Mouse (Mus musculus): ENCODE measurements at regions not wholly inside any gene's neighbourhood (a gene's known extent, or its start where the extent isn't known, plus 50 kb on each side); places are given as distances from the start of the nearest gene placed in this dataset.

DNA sequence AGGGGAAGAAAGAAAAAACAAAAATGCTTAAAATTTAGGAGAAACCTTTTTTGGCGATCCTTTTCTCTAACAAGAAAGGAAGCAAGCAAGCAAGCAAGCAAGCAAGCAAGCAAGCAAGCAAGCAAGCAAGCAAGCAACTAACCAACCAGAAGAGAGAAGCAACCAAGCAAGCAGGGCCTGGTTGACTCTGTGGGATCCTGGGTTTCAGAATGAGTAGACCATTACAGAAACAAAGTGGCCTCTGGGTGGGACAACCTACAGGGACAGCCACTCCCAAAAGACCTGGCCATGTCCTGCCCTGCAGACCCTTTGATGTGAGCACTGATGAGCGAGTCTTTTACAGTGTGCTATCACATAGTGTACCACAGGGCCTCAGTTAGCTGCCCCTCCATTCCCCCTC is 211.6 kb downstream of the 4933412E24Rik start:
- no peak for ATAC-seq (replicated peaks; ENCODE audit: extremely low read depth, insufficient read depth, low FRiP score)
- 88% methylated on average over 2 of the region's 2 CpGs for WGBS

DNA sequence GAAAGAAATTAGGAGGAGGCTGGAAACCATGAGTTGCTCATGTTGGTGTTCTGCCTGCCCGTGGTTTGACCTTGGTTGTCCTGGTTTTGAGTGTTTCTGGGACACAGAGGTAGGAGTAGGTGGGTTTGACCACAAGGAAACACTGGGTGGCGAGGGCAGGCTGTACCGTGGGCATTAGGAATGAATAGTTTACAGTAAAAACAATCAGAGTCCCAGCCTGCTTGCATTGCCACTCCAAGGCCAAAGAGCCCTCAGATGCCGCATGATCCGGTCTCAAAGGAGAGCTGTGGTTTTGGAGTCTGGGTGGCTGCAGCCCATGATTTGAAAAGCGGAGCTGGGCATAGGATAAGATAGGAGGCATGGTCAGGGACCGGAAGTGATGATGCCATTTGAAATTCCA is 212.0 kb downstream of the 4933412E24Rik start:
- 74% methylated on average over 7 of the region's 7 CpGs for WGBS

More for the DNA sequence above, 211.6 kb downstream of the 4933412E24Rik start:
- H3K4me1 ChIP-seq (ENCODE audit: control insufficient read depth, insufficient read depth, low read length): no peaks in the 10 kb centered on the region
- no peak overlapping the region for H3K4me2 ChIP-seq (ENCODE audit: low read depth, low read length)
- no peaks in the 10 kb centered on the region for H3K36me3 ChIP-seq (ENCODE audit: control insufficient read depth, insufficient read depth)
- H3K9ac ChIP-seq (ENCODE audit: low read length): no peak overlapping the region
- no peaks in the 10 kb centered on the region for H3K27me3 ChIP-seq (ENCODE audit: control insufficient read depth, insufficient read depth, low read length)
- H3K4me3 ChIP-seq (ENCODE audit: low read length): no peak overlapping the region
- H3K9me3 ChIP-seq (replicated peaks; ENCODE audit: control insufficient read depth, low read length): peaks cover 4% of the 10 kb centered on the region
- no peak overlapping the region for H3K27ac ChIP-seq (ENCODE audit: low read length)

DNA sequence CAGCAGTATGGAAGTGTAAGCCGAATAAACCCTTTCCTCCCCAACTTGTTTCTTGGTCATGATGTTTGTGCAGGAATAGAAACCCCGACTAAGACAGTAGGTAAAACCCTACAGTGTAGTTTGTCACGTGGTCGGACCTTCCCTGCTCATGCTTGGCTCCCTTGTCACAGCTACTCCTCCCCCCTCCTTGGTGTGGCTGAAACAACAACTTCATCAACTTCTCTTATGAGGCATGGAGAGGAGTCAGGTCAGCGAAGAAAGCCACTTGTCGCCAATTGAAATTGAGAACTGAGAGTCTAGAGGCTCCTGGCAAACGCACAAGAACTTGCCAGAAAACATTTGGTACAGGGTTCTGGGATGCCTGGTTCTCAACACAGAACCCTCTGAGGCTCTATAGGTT is 214.1 kb downstream of the 4933412E24Rik start:
- ATAC-seq (replicated peaks; ENCODE audit: extremely low read depth, insufficient read depth, low FRiP score): no peak
- Histone ChIP-seq H3K9ac (ENCODE audit: low read length) (no peak overlapping the region), H3K4me1 (ENCODE audit: control insufficient read depth, insufficient read depth, low read length) (no peaks in the 10 kb centered on the region), H3K9me3 (replicated peaks; ENCODE audit: control insufficient read depth, low read length) (no peaks in the 10 kb centered on the region), H3K36me3 (ENCODE audit: control insufficient read depth, insufficient read depth) (no peaks in the 10 kb centered on the region), H3K4me2 (ENCODE audit: low read depth, low read length) (no peak overlapping the region), H3K27ac (ENCODE audit: low read length) (no peak overlapping the region), H3K27me3 (ENCODE audit: control insufficient read depth, insufficient read depth, low read length) (no peaks in the 10 kb centered on the region), H3K4me3 (ENCODE audit: low read length) (no peak overlapping the region)
- WGBS: 77% methylated on average over 6 of the region's 7 CpGs

More for the DNA sequence above, 212.0 kb downstream of the 4933412E24Rik start:
- Histone ChIP-seq H3K4me1 (ENCODE audit: control insufficient read depth, insufficient read depth, low read length) (no peaks in the 10 kb centered on the region), H3K27ac (ENCODE audit: low read length) (no peak overlapping the region), H3K27me3 (ENCODE audit: control insufficient read depth, insufficient read depth, low read length) (no peaks in the 10 kb centered on the region), H3K4me2 (ENCODE audit: low read depth, low read length) (no peak overlapping the region), H3K9ac (ENCODE audit: low read length) (no peak overlapping the region), H3K9me3 (replicated peaks; ENCODE audit: control insufficient read depth, low read length) (no peaks in the 10 kb centered on the region), H3K4me3 (ENCODE audit: low read length) (no peak overlapping the region), H3K36me3 (ENCODE audit: control insufficient read depth, insufficient read depth) (no peaks in the 10 kb centered on the region)
- ATAC-seq (replicated peaks; ENCODE audit: extremely low read depth, insufficient read depth, low FRiP score): no peak

DNA sequence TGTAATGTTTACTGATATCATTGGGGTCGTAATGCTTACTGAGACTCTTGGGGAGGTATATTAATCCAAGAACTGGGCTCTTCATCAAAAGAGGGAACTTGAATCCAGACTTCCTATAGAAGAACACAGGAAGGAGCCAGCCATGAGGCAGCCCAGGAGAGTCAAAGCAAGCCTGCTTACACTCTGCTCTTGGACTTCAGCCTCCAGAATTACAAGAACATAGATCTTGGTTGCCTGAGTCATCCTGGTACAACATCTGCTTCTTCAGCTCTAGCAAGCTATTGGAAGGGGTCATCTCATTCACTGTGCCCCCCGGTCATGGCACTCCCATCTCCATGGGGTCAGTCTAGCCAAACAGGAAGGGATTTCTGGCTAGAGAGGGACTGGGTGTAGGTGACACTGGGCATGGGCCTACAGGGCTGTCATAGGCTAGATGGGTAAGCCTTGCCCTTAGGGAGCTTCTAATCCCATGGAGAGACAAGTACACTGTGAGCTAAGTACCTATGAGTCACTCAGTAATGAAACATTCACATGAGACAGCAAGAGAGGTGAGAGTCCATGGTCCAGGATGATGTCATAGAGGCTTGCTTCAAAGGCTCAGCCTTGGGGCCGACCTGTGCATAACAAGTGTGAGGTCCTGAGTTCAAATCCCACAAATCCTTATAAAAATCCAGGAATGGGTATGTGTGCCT is 217.1 kb downstream of the 4933412E24Rik start:
- Histone ChIP-seq H3K4me2 (ENCODE audit: low read depth, low read length) (no peak overlapping the region), H3K4me1 (ENCODE audit: control insufficient read depth, insufficient read depth, low read length) (peaks cover 15% of the 10 kb centered on the region), H3K9ac (ENCODE audit: low read length) (no peak overlapping the region), H3K36me3 (ENCODE audit: control insufficient read depth, insufficient read depth) (no peaks in the 10 kb centered on the region), H3K9me3 (replicated peaks; ENCODE audit: control insufficient read depth, low read length) (no peaks in the 10 kb centered on the region), H3K27ac (ENCODE audit: low read length) (no peak overlapping the region), H3K4me3 (ENCODE audit: low read length) (no peak overlapping the region), H3K27me3 (ENCODE audit: control insufficient read depth, insufficient read depth, low read length) (no peaks in the 10 kb centered on the region)
- ATAC-seq (replicated peaks; ENCODE audit: extremely low read depth, insufficient read depth, low FRiP score): no peak
- WGBS: 83% methylated on average over 3 of the region's 3 CpGs

DNA sequence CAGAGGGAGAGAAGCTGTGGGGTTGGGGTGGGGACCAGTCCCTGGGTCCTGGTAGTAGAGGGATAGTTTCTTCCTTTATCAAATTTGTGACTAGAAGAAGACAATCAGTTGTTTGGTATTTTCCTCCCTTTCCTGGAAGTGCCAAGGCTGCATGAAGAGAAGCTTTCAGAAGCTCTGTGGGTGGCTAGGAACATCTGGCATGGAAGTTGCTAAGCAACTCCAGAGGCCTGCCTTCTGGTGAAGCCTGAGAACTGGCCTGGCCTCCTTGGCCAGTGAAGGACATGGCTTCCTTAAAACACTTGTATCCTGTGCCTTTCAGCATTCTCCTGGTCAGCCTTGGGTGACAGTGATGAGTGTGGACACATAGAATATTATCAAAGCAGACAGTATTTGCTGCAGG is 217.9 kb downstream of the 4933412E24Rik start:
- no peak overlapping the region for H3K4me2 ChIP-seq (ENCODE audit: low read depth, low read length)
- peaks cover 15% of the 10 kb centered on the region for H3K4me1 ChIP-seq (ENCODE audit: control insufficient read depth, insufficient read depth, low read length)
- H3K27me3 ChIP-seq (ENCODE audit: control insufficient read depth, insufficient read depth, low read length): no peaks in the 10 kb centered on the region
- H3K27ac ChIP-seq (ENCODE audit: low read length): no peak overlapping the region
- no peaks in the 10 kb centered on the region for H3K9me3 ChIP-seq (replicated peaks; ENCODE audit: control insufficient read depth, low read length)
- H3K4me3 ChIP-seq (ENCODE audit: low read length): no peak overlapping the region
- H3K36me3 ChIP-seq (ENCODE audit: control insufficient read depth, insufficient read depth): no peaks in the 10 kb centered on the region
- no peak overlapping the region for H3K9ac ChIP-seq (ENCODE audit: low read length)
- no peak for ATAC-seq (replicated peaks; ENCODE audit: extremely low read depth, insufficient read depth, low FRiP score)

DNA sequence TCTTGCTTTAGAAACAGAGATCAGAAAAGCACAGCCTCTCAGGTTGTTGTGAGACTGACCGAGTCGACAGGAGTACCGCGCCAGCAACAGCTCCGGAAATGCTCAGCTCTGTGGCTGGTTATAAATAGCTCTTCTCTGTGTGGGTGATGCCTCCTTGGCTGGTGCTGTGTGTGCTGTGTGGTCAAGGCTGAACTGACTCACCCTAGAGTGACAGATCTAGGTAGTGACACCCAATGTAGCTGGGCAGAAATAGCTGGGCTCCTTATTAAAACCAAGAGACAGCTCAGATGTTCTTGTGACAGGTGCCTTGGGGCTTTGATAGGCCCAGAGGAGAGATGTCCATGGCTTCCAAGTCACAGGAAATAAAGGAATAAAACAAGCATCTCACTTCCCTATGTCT is 220.7 kb downstream of the 4933412E24Rik start:
- H3K36me3 ChIP-seq (ENCODE audit: control insufficient read depth, insufficient read depth): no peaks in the 10 kb centered on the region
- H3K4me3 ChIP-seq (ENCODE audit: low read length): 0 out of 2 replicates have a peak overlapping the region, but pooled peaks have one; percentile 9
- 23% methylated on average over 5 of the region's 5 CpGs for WGBS
- H3K4me2 ChIP-seq (ENCODE audit: low read depth, low read length): peak overlapping the region; percentile 44
- H3K27me3 ChIP-seq (ENCODE audit: control insufficient read depth, insufficient read depth, low read length): no peaks in the 10 kb centered on the region
- H3K9me3 ChIP-seq (replicated peaks; ENCODE audit: control insufficient read depth, low read length): no peaks in the 10 kb centered on the region
- H3K9ac ChIP-seq (ENCODE audit: low read length): peak overlapping the region; percentile 28; the same call in 1 of the 2 replicates
- peak; percentile 91 for ATAC-seq (replicated peaks; ENCODE audit: extremely low read depth, insufficient read depth, low FRiP score)
- peak overlapping the region; percentile 56 for H3K27ac ChIP-seq (ENCODE audit: low read length)
- H3K4me1 ChIP-seq (ENCODE audit: control insufficient read depth, insufficient read depth, low read length): peaks cover 15% of the 10 kb centered on the region

DNA sequence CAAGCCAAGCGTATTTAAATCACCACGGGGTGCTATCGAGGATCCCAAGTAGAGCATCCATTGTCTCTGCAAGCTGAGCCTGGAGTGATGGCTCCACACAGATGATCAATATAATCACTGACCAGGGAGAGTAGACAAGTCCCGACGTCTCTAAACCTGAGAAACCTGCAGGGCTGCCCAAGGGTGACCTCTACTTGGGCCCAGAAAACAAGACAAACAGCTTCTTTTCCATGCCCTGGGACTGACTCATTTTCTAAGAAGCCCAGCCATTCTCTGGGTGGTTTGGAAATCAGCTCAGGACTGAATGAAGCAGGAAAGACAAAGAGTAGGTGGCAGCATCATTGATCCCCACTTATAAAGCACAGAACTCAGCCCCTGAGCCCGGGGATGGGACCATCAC is 221.5 kb downstream of the 4933412E24Rik start:
- Histone ChIP-seq H3K27me3 (ENCODE audit: control insufficient read depth, insufficient read depth, low read length) (no peaks in the 10 kb centered on the region), H3K4me3 (ENCODE audit: low read length) (no peak overlapping the region), H3K9me3 (replicated peaks; ENCODE audit: control insufficient read depth, low read length) (no peaks in the 10 kb centered on the region), H3K36me3 (ENCODE audit: control insufficient read depth, insufficient read depth) (no peaks in the 10 kb centered on the region), H3K4me1 (ENCODE audit: control insufficient read depth, insufficient read depth, low read length) (peaks cover 15% of the 10 kb centered on the region), H3K4me2 (ENCODE audit: low read depth, low read length) (no peak overlapping the region), H3K27ac (ENCODE audit: low read length) (no peak overlapping the region), H3K9ac (ENCODE audit: low read length) (no peak overlapping the region)
- WGBS: 92% methylated on average over 6 of the region's 6 CpGs
- no peak for ATAC-seq (replicated peaks; ENCODE audit: extremely low read depth, insufficient read depth, low FRiP score)

DNA sequence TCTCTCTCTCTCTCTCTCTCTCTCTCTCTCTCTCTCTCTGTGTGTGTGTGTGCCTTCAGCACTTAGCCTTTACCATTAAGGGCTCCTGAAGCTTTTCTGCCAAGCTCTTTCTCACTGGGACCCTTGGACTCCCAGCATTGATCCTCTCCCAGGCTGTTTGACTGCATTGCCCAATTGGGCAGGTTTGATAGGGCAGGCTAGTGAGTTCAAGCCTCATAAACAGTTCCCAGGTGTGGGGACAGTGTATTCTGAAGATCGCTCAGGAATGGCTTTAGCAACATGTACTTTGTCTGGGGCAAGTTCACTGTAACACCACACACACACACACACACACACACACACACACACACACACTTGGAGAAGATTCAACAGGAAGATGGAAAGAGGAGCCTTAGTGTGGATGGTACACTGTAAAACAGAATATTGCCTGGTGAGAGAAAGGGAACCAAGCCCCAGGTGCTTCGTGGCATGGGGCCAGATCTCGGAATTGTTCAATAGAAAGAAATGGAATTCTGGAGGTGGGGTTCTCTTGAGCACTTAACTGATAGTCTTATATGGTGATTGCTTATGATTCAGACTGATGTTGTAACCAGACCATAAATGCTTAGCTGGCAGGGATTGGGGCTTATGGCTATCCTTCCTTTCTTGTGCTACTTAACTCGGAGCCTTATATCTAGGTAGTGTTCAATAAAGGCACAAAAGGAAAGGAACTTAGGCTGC is 229.5 kb downstream of the 4933412E24Rik start:
- H3K4me1 ChIP-seq (ENCODE audit: control insufficient read depth, insufficient read depth, low read length): peaks cover 15% of the 10 kb centered on the region
- 74% methylated on average over 4 of the region's 4 CpGs for WGBS
- H3K9ac ChIP-seq (ENCODE audit: low read length): no peak overlapping the region
- no peak overlapping the region for H3K27ac ChIP-seq (ENCODE audit: low read length)
- H3K27me3 ChIP-seq (ENCODE audit: control insufficient read depth, insufficient read depth, low read length): no peaks in the 10 kb centered on the region
- peaks cover 6% of the 10 kb centered on the region for H3K9me3 ChIP-seq (replicated peaks; ENCODE audit: control insufficient read depth, low read length)
- no peak for ATAC-seq (replicated peaks; ENCODE audit: extremely low read depth, insufficient read depth, low FRiP score)
- no peak overlapping the region for H3K4me2 ChIP-seq (ENCODE audit: low read depth, low read length)
- no peak overlapping the region for H3K4me3 ChIP-seq (ENCODE audit: low read length)
- H3K36me3 ChIP-seq (ENCODE audit: control insufficient read depth, insufficient read depth): no peaks in the 10 kb centered on the region

DNA sequence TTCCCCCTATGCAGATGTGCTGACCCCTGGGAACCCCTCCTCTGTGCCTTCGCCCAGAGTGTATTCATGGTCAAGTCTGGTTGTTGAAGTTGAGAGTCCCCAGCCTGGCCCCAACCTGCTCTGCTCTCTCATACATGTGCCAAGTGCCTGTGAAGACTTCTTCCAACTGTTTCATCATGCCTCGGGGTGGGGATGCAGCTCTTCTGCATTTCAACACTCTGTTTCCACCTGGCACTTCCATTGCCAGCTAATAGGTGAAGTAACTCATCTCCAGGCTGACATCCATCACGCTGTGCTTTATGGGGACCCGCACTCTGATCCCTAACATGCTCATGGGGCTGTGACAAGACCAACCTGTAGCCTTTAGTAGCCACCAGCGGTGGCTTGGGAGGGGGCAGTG is 230.4 kb downstream of the 4933412E24Rik start:
- no peak overlapping the region for H3K4me2 ChIP-seq (ENCODE audit: low read depth, low read length)
- no peaks in the 10 kb centered on the region for H3K27me3 ChIP-seq (ENCODE audit: control insufficient read depth, insufficient read depth, low read length)
- no peak overlapping the region for H3K9ac ChIP-seq (ENCODE audit: low read length)
- no peaks in the 10 kb centered on the region for H3K36me3 ChIP-seq (ENCODE audit: control insufficient read depth, insufficient read depth)
- H3K27ac ChIP-seq (ENCODE audit: low read length): no peak overlapping the region
- no peak overlapping the region for H3K4me3 ChIP-seq (ENCODE audit: low read length)
- ATAC-seq (replicated peaks; ENCODE audit: extremely low read depth, insufficient read depth, low FRiP score): no peak
- H3K9me3 ChIP-seq (replicated peaks; ENCODE audit: control insufficient read depth, low read length): peaks cover 6% of the 10 kb centered on the region
- peaks cover 15% of the 10 kb centered on the region for H3K4me1 ChIP-seq (ENCODE audit: control insufficient read depth, insufficient read depth, low read length)
- 88% methylated on average over 5 of the region's 5 CpGs for WGBS
